Mouse (Mus musculus): Measurements from ENCODE around the gene Dusp28. TPM values are rescaled to one million over a fixed set of nuclear protein-coding genes. Genes with fewer than 3 reads are reported as not detected.

Dusp28 gene
- polyA plus RNA-seq, 1 experiment from 2014 or later, result 12.1 TPM

GRCm38 (mm10) chr1:92895089-92895488, 11.7 kb upstream of the Dusp28 start:
- ATAC-seq (ENCODE audit: insufficient number of reproducible peaks, insufficient read depth, low FRiP score, low read depth), result 0 out of 2 replicates have a peak, but pooled peaks have one; percentile 18
- H3K9me3 ChIP-seq (ENCODE audit: control insufficient read depth, low read depth, low read length), result no peaks in the 10 kb centered on the region
- no peaks in the 10 kb centered on the region for H3K4me1 ChIP-seq (ENCODE audit: control insufficient read depth, insufficient read depth, low read length)
- no peaks in the 10 kb centered on the region for H3K27me3 ChIP-seq (ENCODE audit: control insufficient read depth, insufficient read depth, low read length)
- no peaks in the 10 kb centered on the region for H3K36me3 ChIP-seq (ENCODE audit: control insufficient read depth, insufficient read depth, low read length)
- WGBS, result 10% methylated on average over 3 of the region's 3 CpGs
- no peak overlapping the region for H3K9ac ChIP-seq (replicated peaks; ENCODE audit: low read depth, low read length)
- no peak overlapping the region for H3K4me3 ChIP-seq (ENCODE audit: low read depth, low read length)
- H3K4me2 ChIP-seq (replicated peaks; ENCODE audit: low read depth, low read length), result no peak overlapping the region
- no peak overlapping the region for H3K27ac ChIP-seq (ENCODE audit: low read length)

DNA sequence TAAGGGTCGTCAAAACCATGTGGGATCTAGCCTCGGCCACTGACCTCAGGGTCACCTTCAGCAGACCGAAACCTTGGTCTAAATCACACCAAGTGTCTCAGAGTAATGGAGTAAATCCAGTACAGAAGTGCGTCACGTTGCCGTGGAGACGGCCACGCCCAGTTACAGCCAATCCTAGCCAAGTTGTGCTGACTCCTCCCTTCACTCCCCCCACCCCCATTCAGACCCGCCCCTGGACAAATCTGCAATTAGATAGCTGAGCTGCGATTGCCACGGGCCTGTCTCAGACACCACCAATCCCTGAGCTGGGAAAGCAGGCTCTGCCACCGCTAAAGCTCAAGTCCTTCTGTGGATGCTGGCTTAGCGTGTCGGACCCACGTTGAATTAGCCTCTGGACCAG, 4.0 kb upstream of the Dusp28 start, which contains the start of gene Ankmy1:
Ankmy1 (minus strand) TSS at position 121 of the 400 bp plus-strand sequence.
- peak within 1 kb of the TSS; percentile 44 for H3K4me2 ChIP-seq (replicated peaks; ENCODE audit: low read depth, low read length)
- H3K4me3 ChIP-seq (ENCODE audit: low read depth, low read length), result peak within 1 kb of the TSS; percentile 5; the same call in 1 of the 2 replicates
- peaks cover 4% of the 10 kb centered on the region; the same call in 1 of the 2 replicates for H3K4me1 ChIP-seq (ENCODE audit: control insufficient read depth, insufficient read depth, low read length)
- peak; percentile 46 for ATAC-seq (ENCODE audit: insufficient number of reproducible peaks, insufficient read depth, low FRiP score, low read depth)
- H3K9me3 ChIP-seq (ENCODE audit: control insufficient read depth, low read depth, low read length), result no peaks in the 10 kb centered on the region
- no peaks in the 10 kb centered on the region for H3K36me3 ChIP-seq (ENCODE audit: control insufficient read depth, insufficient read depth, low read length)
- H3K9ac ChIP-seq (replicated peaks; ENCODE audit: low read depth, low read length), result 0 out of 2 replicates have a peak within 1 kb of the TSS, but pooled peaks have one; percentile 21
- no peak within 1 kb of the TSS for H3K27ac ChIP-seq (ENCODE audit: low read length)
- 2% methylated on average over 15 of the region's 15 CpGs for WGBS
- no peaks in the 10 kb centered on the region for H3K27me3 ChIP-seq (ENCODE audit: control insufficient read depth, insufficient read depth, low read length)

DNA sequence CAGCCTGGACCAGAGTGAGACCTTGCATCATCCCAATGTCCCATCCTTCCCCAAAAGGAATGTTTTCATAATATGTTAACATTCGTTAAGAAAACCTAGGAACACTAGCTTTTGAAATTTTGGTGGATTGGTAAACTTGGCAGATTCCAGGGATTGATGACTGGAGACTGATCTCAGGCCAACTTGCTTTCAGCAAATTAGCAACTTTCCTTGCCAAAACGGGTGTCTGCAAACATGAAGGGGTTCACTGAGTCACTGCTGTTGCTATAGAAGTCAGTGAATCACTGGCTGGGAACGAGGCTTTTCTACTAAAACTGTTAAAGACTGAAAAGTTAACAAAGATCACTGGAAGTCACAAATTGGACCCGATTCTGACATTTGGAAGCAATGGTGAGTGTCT, 3.2 kb upstream of the Dusp28 start:
- Histone ChIP-seq H3K9ac (replicated peaks; ENCODE audit: low read depth, low read length) (no peak overlapping the region), H3K4me1 (ENCODE audit: control insufficient read depth, insufficient read depth, low read length) (peaks cover 7% of the 10 kb centered on the region; the same call in 1 of the 2 replicates), H3K36me3 (ENCODE audit: control insufficient read depth, insufficient read depth, low read length) (no peaks in the 10 kb centered on the region), H3K9me3 (ENCODE audit: control insufficient read depth, low read depth, low read length) (no peaks in the 10 kb centered on the region), H3K4me3 (ENCODE audit: low read depth, low read length) (no peak overlapping the region), H3K4me2 (replicated peaks; ENCODE audit: low read depth, low read length) (no peak overlapping the region), H3K27ac (ENCODE audit: low read length) (no peak overlapping the region), H3K27me3 (ENCODE audit: control insufficient read depth, insufficient read depth, low read length) (no peaks in the 10 kb centered on the region)
- no peak for ATAC-seq (ENCODE audit: insufficient number of reproducible peaks, insufficient read depth, low FRiP score, low read depth)
- 80% methylated on average over 4 of the region's 4 CpGs for WGBS

- ATAC-seq (ENCODE audit: insufficient number of reproducible peaks, insufficient read depth, low FRiP score, low read depth), result no peak
- no peaks in the 10 kb centered on the region for H3K9me3 ChIP-seq (ENCODE audit: control insufficient read depth, low read depth, low read length)
- no peak overlapping the region for H3K4me2 ChIP-seq (replicated peaks; ENCODE audit: low read depth, low read length)
- no peaks in the 10 kb centered on the region for H3K36me3 ChIP-seq (ENCODE audit: control insufficient read depth, insufficient read depth, low read length)
- H3K4me3 ChIP-seq (ENCODE audit: low read depth, low read length), result no peak overlapping the region
- H3K9ac ChIP-seq (replicated peaks; ENCODE audit: low read depth, low read length), result no peak overlapping the region
- no peaks in the 10 kb centered on the region for H3K27me3 ChIP-seq (ENCODE audit: control insufficient read depth, insufficient read depth, low read length)
- H3K4me1 ChIP-seq (ENCODE audit: control insufficient read depth, insufficient read depth, low read length), result peaks cover 15% of the 10 kb centered on the region
- WGBS, result 90% methylated on average over 2 of the region's 2 CpGs
- no peak overlapping the region for H3K27ac ChIP-seq (ENCODE audit: low read length)
Observed at GRCm38 (mm10) chr1:92905703-92906310, 974 bp upstream of the Dusp28 start.

DNA sequence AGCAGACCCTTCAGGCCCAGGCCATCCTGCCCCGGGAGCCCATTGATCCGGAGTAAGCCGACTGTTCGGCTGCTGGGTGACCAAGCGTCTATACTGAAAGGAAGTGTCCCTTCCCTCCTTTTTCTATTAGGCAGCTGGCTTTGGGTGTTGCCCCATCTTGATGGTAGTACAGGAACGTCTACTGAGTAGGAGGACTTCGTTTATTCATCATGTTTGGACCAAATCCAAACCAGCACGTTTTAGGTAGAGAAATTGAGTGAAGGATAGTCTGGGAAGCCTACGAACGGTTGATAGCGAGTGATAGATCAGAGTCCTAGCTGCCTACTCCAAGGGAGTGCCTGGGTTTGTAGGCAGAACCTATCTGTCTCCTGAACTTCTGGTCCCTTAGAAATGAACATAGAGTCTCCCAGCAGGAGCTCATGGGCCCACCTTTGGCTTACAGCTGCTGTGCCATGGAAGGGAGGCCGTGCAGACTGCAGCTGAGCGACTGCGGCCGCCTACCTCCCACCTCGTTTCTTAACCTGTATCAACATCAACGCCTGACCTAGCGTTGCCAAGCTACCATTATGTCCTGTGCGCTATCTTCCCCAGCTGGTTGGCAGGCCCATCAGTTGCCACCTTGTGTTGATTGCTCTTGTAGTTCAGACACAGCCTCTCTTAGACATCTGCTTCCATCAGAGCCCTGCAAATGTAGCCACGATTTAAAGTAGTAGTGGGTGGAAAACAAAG, 1.0 kb downstream of the Dusp28 start:
- H3K36me3 ChIP-seq (ENCODE audit: control insufficient read depth, insufficient read depth, low read length), result no peaks in the 10 kb centered on the region
- no peak for ATAC-seq (ENCODE audit: insufficient number of reproducible peaks, insufficient read depth, low FRiP score, low read depth)
- H3K27ac ChIP-seq (ENCODE audit: low read length), result peak overlapping the region; percentile 61; the same call in 1 of the 2 replicates
- no peaks in the 10 kb centered on the region for H3K9me3 ChIP-seq (ENCODE audit: control insufficient read depth, low read depth, low read length)
- no peaks in the 10 kb centered on the region for H3K27me3 ChIP-seq (ENCODE audit: control insufficient read depth, insufficient read depth, low read length)
- 45% methylated on average over 20 of the region's 20 CpGs for WGBS
- H3K4me2 ChIP-seq (replicated peaks; ENCODE audit: low read depth, low read length), result peak overlapping the region; percentile 63
- H3K9ac ChIP-seq (replicated peaks; ENCODE audit: low read depth, low read length), result peak overlapping the region; percentile 18
- peak overlapping the region; percentile 70 for H3K4me3 ChIP-seq (ENCODE audit: low read depth, low read length)
- peaks cover 29% of the 10 kb centered on the region for H3K4me1 ChIP-seq (ENCODE audit: control insufficient read depth, insufficient read depth, low read length)

DNA sequence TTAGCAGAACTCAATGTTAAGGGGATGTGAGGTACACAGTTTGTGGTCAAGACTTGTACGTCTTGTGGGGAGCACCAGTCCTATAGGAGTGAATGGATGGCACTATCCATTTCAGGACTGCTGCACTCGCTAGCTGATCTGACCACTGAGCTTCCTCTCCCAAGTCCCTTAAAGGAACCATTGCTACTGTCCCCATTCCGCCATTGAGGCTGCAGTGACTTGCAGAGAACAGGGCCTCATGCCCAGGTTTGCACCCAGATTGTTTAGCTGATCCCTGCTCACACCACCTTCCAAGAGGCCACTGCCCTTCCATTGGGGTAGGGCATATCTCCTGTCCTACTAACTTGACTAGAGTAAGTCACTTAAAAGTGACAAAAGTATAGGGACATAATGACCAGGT, 1.9 kb downstream of the Dusp28 start:
- Histone ChIP-seq H3K9me3 (ENCODE audit: control insufficient read depth, low read depth, low read length) (no peaks in the 10 kb centered on the region), H3K36me3 (ENCODE audit: control insufficient read depth, insufficient read depth, low read length) (no peaks in the 10 kb centered on the region)
- 95% methylated on average over 3 of the region's 3 CpGs for WGBS

GRCm38 (mm10) chr1:92909068-92909467, 2.3 kb downstream of the Dusp28 start:
- no peak overlapping the region for H3K4me3 ChIP-seq (ENCODE audit: low read depth, low read length)
- H3K9me3 ChIP-seq (ENCODE audit: control insufficient read depth, low read depth, low read length), result no peaks in the 10 kb centered on the region
- H3K27me3 ChIP-seq (ENCODE audit: control insufficient read depth, insufficient read depth, low read length), result no peaks in the 10 kb centered on the region
- peaks cover 2% of the 10 kb centered on the region; the same call in 1 of the 2 replicates for H3K36me3 ChIP-seq (ENCODE audit: control insufficient read depth, insufficient read depth, low read length)
- peaks cover 26% of the 10 kb centered on the region for H3K4me1 ChIP-seq (ENCODE audit: control insufficient read depth, insufficient read depth, low read length)
- H3K9ac ChIP-seq (replicated peaks; ENCODE audit: low read depth, low read length), result no peak overlapping the region
- WGBS, result 62% methylated on average over 4 of the region's 4 CpGs
- H3K4me2 ChIP-seq (replicated peaks; ENCODE audit: low read depth, low read length), result no peak overlapping the region
- H3K27ac ChIP-seq (ENCODE audit: low read length), result no peak overlapping the region
- ATAC-seq (ENCODE audit: insufficient number of reproducible peaks, insufficient read depth, low FRiP score, low read depth), result no peak

More for the DNA sequence above, 1.9 kb downstream of the Dusp28 start:
- Histone ChIP-seq H3K4me3 (ENCODE audit: low read depth, low read length) (no peak overlapping the region), H3K27ac (ENCODE audit: low read length) (no peak overlapping the region), H3K4me1 (ENCODE audit: control insufficient read depth, insufficient read depth, low read length) (peaks cover 26% of the 10 kb centered on the region), H3K27me3 (ENCODE audit: control insufficient read depth, insufficient read depth, low read length) (no peaks in the 10 kb centered on the region), H3K9ac (replicated peaks; ENCODE audit: low read depth, low read length) (no peak overlapping the region), H3K4me2 (replicated peaks; ENCODE audit: low read depth, low read length) (no peak overlapping the region)
- ATAC-seq (ENCODE audit: insufficient number of reproducible peaks, insufficient read depth, low FRiP score, low read depth), result no peak

DNA sequence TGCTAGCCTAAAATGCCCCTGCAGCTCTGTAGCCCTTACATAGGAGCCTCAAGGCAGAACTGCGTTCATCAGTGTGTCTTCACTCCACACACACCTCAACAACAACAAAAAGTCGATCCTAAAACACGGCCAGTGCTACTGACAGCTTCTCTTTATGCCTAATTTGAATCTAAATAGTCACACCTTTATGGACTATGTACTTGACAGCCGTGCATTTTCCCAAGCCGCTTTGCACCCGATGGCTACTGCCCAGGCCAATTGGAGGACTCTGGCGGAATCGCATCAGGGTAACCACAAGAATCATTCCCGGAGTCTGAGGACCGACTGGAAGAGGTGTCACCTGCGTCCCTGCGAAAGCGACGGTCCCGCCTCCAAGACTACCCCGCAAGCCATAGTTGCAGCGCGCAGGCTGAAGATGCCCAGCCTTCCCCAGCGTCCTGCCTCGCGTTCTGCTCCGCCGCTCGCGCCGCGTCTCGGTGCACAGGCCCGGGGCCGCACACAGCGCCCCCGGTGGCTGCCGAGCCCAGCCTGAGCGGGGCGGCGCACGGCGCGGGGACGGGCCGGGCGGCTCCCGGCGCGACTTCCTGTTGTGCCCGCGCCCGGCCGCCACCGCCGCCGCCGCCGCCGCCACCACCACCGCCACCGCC, 3.6 kb downstream of the Dusp28 start, which contains the start of gene Rnpepl1:
Rnpepl1 (plus strand) TSS at position 545 of the 647 bp plus-strand sequence.
- H3K9ac ChIP-seq (replicated peaks; ENCODE audit: low read depth, low read length), result peak within 1 kb of the TSS; percentile 81

More for the DNA sequence above, 3.6 kb downstream of the Dusp28 start, which contains the start of gene Rnpepl1:
- under 1% methylated on average over 45 of the region's 57 CpGs for WGBS
- peak; percentile 60 for ATAC-seq (ENCODE audit: insufficient number of reproducible peaks, insufficient read depth, low FRiP score, low read depth)
- Histone ChIP-seq H3K36me3 (ENCODE audit: control insufficient read depth, insufficient read depth, low read length) (peaks cover 11% of the 10 kb centered on the region; the same call in 1 of the 2 replicates), H3K4me2 (replicated peaks; ENCODE audit: low read depth, low read length) (peak within 1 kb of the TSS; percentile 92), H3K27me3 (ENCODE audit: control insufficient read depth, insufficient read depth, low read length) (no peaks in the 10 kb centered on the region), H3K9me3 (ENCODE audit: control insufficient read depth, low read depth, low read length) (no peaks in the 10 kb centered on the region), H3K27ac (ENCODE audit: low read length) (peak within 1 kb of the TSS; percentile 72), H3K4me1 (ENCODE audit: control insufficient read depth, insufficient read depth, low read length) (peaks cover 26% of the 10 kb centered on the region), H3K4me3 (ENCODE audit: low read depth, low read length) (peak within 1 kb of the TSS; percentile 78)
